Mouse (Mus musculus): ENCODE data around the gene Ppp2r5e. TPM values are rescaled to one million over a fixed set of nuclear protein-coding genes. Genes with fewer than 3 reads are reported as not detected.

Ppp2r5e gene
- polyA plus RNA-seq, 1 experiment from 2014 or later = 20.5 TPM

- Histone ChIP-seq H3K9ac (no peak overlapping the region), H3K4me1 (replicated peaks) (peaks cover 8% of the 10 kb centered on the region; the same call in 1 of the 2 replicates), H3K4me3 (no peak overlapping the region), H3K27ac (replicated peaks) (no peak overlapping the region), H3K36me3 (no peaks in the 10 kb centered on the region), H3K4me2 (no peak overlapping the region), H3K27me3 (no peaks in the 10 kb centered on the region), H3K9me3 (no peaks in the 10 kb centered on the region)
- no peak for ATAC-seq (ENCODE audit: low FRiP score, low read depth)
- WGBS = 83% methylated on average over 3 of the region's 3 CpGs
These were observed 48.9 kb downstream of the Ppp2r5e start for GRCm38 (mm10) chr12:75547174-75547573.

GRCm38 (mm10) chr12:75546241-75546640 lies 49.8 kb downstream of the Ppp2r5e start:
- no peak overlapping the region for H3K4me3 ChIP-seq
- H3K9me3 ChIP-seq = no peaks in the 10 kb centered on the region
- H3K4me2 ChIP-seq = no peak overlapping the region
- H3K4me1 ChIP-seq (replicated peaks) = peaks cover 8% of the 10 kb centered on the region; the same call in 1 of the 2 replicates
- H3K36me3 ChIP-seq = no peaks in the 10 kb centered on the region
- no peak overlapping the region for H3K9ac ChIP-seq
- WGBS = 92% methylated on average over 5 of the region's 5 CpGs
- H3K27me3 ChIP-seq = no peaks in the 10 kb centered on the region
- H3K27ac ChIP-seq (replicated peaks) = no peak overlapping the region
- no peak for ATAC-seq (ENCODE audit: low FRiP score, low read depth)

- 95% methylated on average over 4 of the region's 4 CpGs for WGBS
- no peak for ATAC-seq (ENCODE audit: low FRiP score, low read depth)
These were observed 50.6 kb downstream of the Ppp2r5e start for GRCm38 (mm10) chr12:75545431-75545925.

GRCm38 (mm10) chr12:75544666-75545065 lies 51.4 kb downstream of the Ppp2r5e start:
- ATAC-seq (ENCODE audit: low FRiP score, low read depth) = no peak

More at GRCm38 (mm10) chr12:75545431-75545925, 50.6 kb downstream of the Ppp2r5e start:
- Histone ChIP-seq H3K4me3 (no peak overlapping the region), H3K4me1 (replicated peaks) (peaks cover 10% of the 10 kb centered on the region; the same call in 1 of the 2 replicates), H3K27ac (replicated peaks) (no peak overlapping the region), H3K27me3 (no peaks in the 10 kb centered on the region), H3K9ac (no peak overlapping the region), H3K36me3 (no peaks in the 10 kb centered on the region), H3K4me2 (no peak overlapping the region), H3K9me3 (no peaks in the 10 kb centered on the region)

GRCm38 (mm10) chr12:75544259-75544658 lies 51.8 kb downstream of the Ppp2r5e start:
- no peaks in the 10 kb centered on the region for H3K27me3 ChIP-seq
- no peak overlapping the region for H3K27ac ChIP-seq (replicated peaks)
- peaks cover 12% of the 10 kb centered on the region; the same call in 1 of the 2 replicates for H3K4me1 ChIP-seq (replicated peaks)
- no peaks in the 10 kb centered on the region for H3K9me3 ChIP-seq
- WGBS = 84% methylated on average over 2 of the region's 2 CpGs
- no peak overlapping the region for H3K4me2 ChIP-seq
- no peak overlapping the region for H3K9ac ChIP-seq
- ATAC-seq (ENCODE audit: low FRiP score, low read depth) = no peak
- no peak overlapping the region for H3K4me3 ChIP-seq
- no peaks in the 10 kb centered on the region for H3K36me3 ChIP-seq

More at GRCm38 (mm10) chr12:75544666-75545065, 51.4 kb downstream of the Ppp2r5e start:
- Histone ChIP-seq H3K9ac (no peak overlapping the region), H3K36me3 (no peaks in the 10 kb centered on the region), H3K4me3 (no peak overlapping the region), H3K4me2 (no peak overlapping the region), H3K27ac (replicated peaks) (no peak overlapping the region), H3K4me1 (replicated peaks) (peaks cover 12% of the 10 kb centered on the region; the same call in 1 of the 2 replicates), H3K27me3 (no peaks in the 10 kb centered on the region), H3K9me3 (no peaks in the 10 kb centered on the region)
- 78% methylated on average over 2 of the region's 2 CpGs for WGBS

- Histone ChIP-seq H3K36me3 (no peaks in the 10 kb centered on the region), H3K4me3 (no peak overlapping the region), H3K9me3 (no peaks in the 10 kb centered on the region), H3K27me3 (no peaks in the 10 kb centered on the region), H3K4me1 (replicated peaks) (0 out of 2 replicates have a peak, but pooled peaks cover 8% of the 10 kb centered on the region), H3K27ac (replicated peaks) (no peak overlapping the region), H3K9ac (no peak overlapping the region), H3K4me2 (no peak overlapping the region)
- ATAC-seq (ENCODE audit: low FRiP score, low read depth) = peak; percentile 27; the same call in 1 of the 2 replicates
- WGBS = 75% methylated on average over 3 of the region's 3 CpGs
These were observed 52.7 kb downstream of the Ppp2r5e start for GRCm38 (mm10) chr12:75543346-75543745.

GRCm38 (mm10) chr12:75540621-75541171 lies 55.3 kb downstream of the Ppp2r5e start:
- Histone ChIP-seq H3K36me3 (no peaks in the 10 kb centered on the region), H3K27me3 (no peaks in the 10 kb centered on the region), H3K4me2 (no peak overlapping the region), H3K4me1 (replicated peaks) (peaks cover 24% of the 10 kb centered on the region), H3K9ac (no peak overlapping the region), H3K9me3 (no peaks in the 10 kb centered on the region), H3K4me3 (no peak overlapping the region), H3K27ac (replicated peaks) (no peak overlapping the region)
- 77% methylated on average over 5 of the region's 5 CpGs for WGBS
- ATAC-seq (ENCODE audit: low FRiP score, low read depth) = no peak

GRCm38 (mm10) chr12:75539228-75539627 lies 56.8 kb downstream of the Ppp2r5e start:
- ATAC-seq (ENCODE audit: low FRiP score, low read depth) = no peak

GRCm38 (mm10) chr12:75537673-75538423 lies 58.2 kb downstream of the Ppp2r5e start:
- Histone ChIP-seq H3K27me3 (no peaks in the 10 kb centered on the region), H3K36me3 (no peaks in the 10 kb centered on the region), H3K9me3 (no peaks in the 10 kb centered on the region), H3K4me3 (no peak overlapping the region), H3K4me2 (no peak overlapping the region), H3K9ac (no peak overlapping the region), H3K4me1 (replicated peaks) (peaks cover 28% of the 10 kb centered on the region), H3K27ac (replicated peaks) (no peak overlapping the region)
- no peak for ATAC-seq (ENCODE audit: low FRiP score, low read depth)
- 71% methylated on average over 6 of the region's 6 CpGs for WGBS

More at GRCm38 (mm10) chr12:75539228-75539627, 56.8 kb downstream of the Ppp2r5e start:
- H3K4me3 ChIP-seq = no peak overlapping the region
- H3K4me2 ChIP-seq = no peak overlapping the region
- H3K36me3 ChIP-seq = no peaks in the 10 kb centered on the region
- H3K9me3 ChIP-seq = no peaks in the 10 kb centered on the region
- WGBS = 76% methylated on average over 3 of the region's 3 CpGs
- peaks cover 28% of the 10 kb centered on the region for H3K4me1 ChIP-seq (replicated peaks)
- H3K27me3 ChIP-seq = no peaks in the 10 kb centered on the region
- no peak overlapping the region for H3K27ac ChIP-seq (replicated peaks)
- no peak overlapping the region for H3K9ac ChIP-seq

- 42% methylated on average over 7 of the region's 7 CpGs for WGBS
- Histone ChIP-seq H3K36me3 (no peaks in the 10 kb centered on the region), H3K27me3 (no peaks in the 10 kb centered on the region), H3K4me3 (no peak overlapping the region), H3K4me1 (replicated peaks) (peaks cover 28% of the 10 kb centered on the region), H3K4me2 (no peak overlapping the region), H3K9ac (no peak overlapping the region), H3K27ac (replicated peaks) (no peak overlapping the region), H3K9me3 (no peaks in the 10 kb centered on the region)
- ATAC-seq (ENCODE audit: low FRiP score, low read depth) = no peak
These were observed 58.9 kb downstream of the Ppp2r5e start for GRCm38 (mm10) chr12:75537019-75537672.

GRCm38 (mm10) chr12:75536566-75536965 lies 59.5 kb downstream of the Ppp2r5e start:
- ATAC-seq (ENCODE audit: low FRiP score, low read depth) = no peak; the same call in 1 of the 2 replicates
- Histone ChIP-seq H3K27me3 (no peaks in the 10 kb centered on the region), H3K36me3 (no peaks in the 10 kb centered on the region), H3K9ac (no peak overlapping the region), H3K4me2 (no peak overlapping the region), H3K4me1 (replicated peaks) (peaks cover 34% of the 10 kb centered on the region), H3K4me3 (no peak overlapping the region), H3K27ac (replicated peaks) (no peak overlapping the region), H3K9me3 (no peaks in the 10 kb centered on the region)
- 66% methylated on average over 7 of the region's 7 CpGs for WGBS

GRCm38 (mm10) chr12:75533145-75533544 lies 62.9 kb downstream of the Ppp2r5e start:
- Histone ChIP-seq H3K4me1 (replicated peaks) (peaks cover 44% of the 10 kb centered on the region), H3K36me3 (no peaks in the 10 kb centered on the region), H3K4me2 (no peak overlapping the region), H3K9ac (no peak overlapping the region), H3K27ac (replicated peaks) (no peak overlapping the region), H3K9me3 (no peaks in the 10 kb centered on the region), H3K27me3 (no peaks in the 10 kb centered on the region), H3K4me3 (no peak overlapping the region)
- no peak for ATAC-seq (ENCODE audit: low FRiP score, low read depth)
